Mouse (Mus musculus): ENCODE results near the gene Exoc2.

Gene Exoc2

GRCm38 (mm10) chr13:30888480-30888879, 85.4 kb downstream of the Exoc2 start:
- 24% methylated on average over 3 of the region's 3 CpGs for WGBS

- 84% methylated on average over 5 of the region's 5 CpGs for WGBS
Measured at GRCm38 (mm10) chr13:30880310-30880709, 93.6 kb downstream of the Exoc2 start.

- 78% methylated on average over 1 of the region's 1 CpGs for WGBS
Measured at GRCm38 (mm10) chr13:30879871-30880270, 94.0 kb downstream of the Exoc2 start.

- 92% methylated on average over 3 of the region's 3 CpGs for WGBS
Measured at GRCm38 (mm10) chr13:30875825-30876224, 98.1 kb downstream of the Exoc2 start.

- WGBS: 93% methylated on average over 1 of the region's 1 CpGs
Measured at GRCm38 (mm10) chr13:30873472-30873871, 100.4 kb downstream of the Exoc2 start.

GRCm38 (mm10) chr13:30864042-30864441, 109.9 kb downstream of the Exoc2 start:
- WGBS: 76% methylated on average over 3 of the region's 3 CpGs

- WGBS: 87% methylated on average over 3 of the region's 3 CpGs
Measured at GRCm38 (mm10) chr13:30858421-30858820, 115.5 kb downstream of the Exoc2 start.

GRCm38 (mm10) chr13:30850736-30851135, 123.2 kb downstream of the Exoc2 start:
- 85% methylated on average over 2 of the region's 2 CpGs for WGBS

- WGBS: 51% methylated on average over 1 of the region's 1 CpGs
Measured at GRCm38 (mm10) chr13:30848001-30848400, 125.9 kb downstream of the Exoc2 start.

GRCm38 (mm10) chr13:30846506-30846905, 127.4 kb downstream of the Exoc2 start:
- 84% methylated on average over 4 of the region's 4 CpGs for WGBS

- 90% methylated on average over 4 of the region's 4 CpGs for WGBS
Measured at GRCm38 (mm10) chr13:30843049-30843448, 130.8 kb downstream of the Exoc2 start.

GRCm38 (mm10) chr13:30841843-30842242, 132.1 kb downstream of the Exoc2 start:
- WGBS: 97% methylated on average over 2 of the region's 2 CpGs

- WGBS: 88% methylated on average over 4 of the region's 4 CpGs
Measured at GRCm38 (mm10) chr13:30841306-30841705, 132.6 kb downstream of the Exoc2 start.

- WGBS: 93% methylated on average over 3 of the region's 3 CpGs
Measured at GRCm38 (mm10) chr13:30840700-30841099, 133.2 kb downstream of the Exoc2 start.

GRCm38 (mm10) chr13:30836342-30836741, 137.6 kb downstream of the Exoc2 start:
- 44% methylated on average over 1 of the region's 1 CpGs for WGBS

GRCm38 (mm10) chr13:30834859-30835258, 139.0 kb downstream of the Exoc2 start:
- 78% methylated on average over 9 of the region's 9 CpGs for WGBS

- 69% methylated on average over 6 of the region's 6 CpGs for WGBS
Measured at GRCm38 (mm10) chr13:30834349-30834748, 139.5 kb downstream of the Exoc2 start.

- WGBS: 71% methylated on average over 6 of the region's 6 CpGs
Measured at GRCm38 (mm10) chr13:30833476-30834149, 140.3 kb downstream of the Exoc2 start.

- WGBS: 80% methylated on average over 6 of the region's 6 CpGs
Measured at GRCm38 (mm10) chr13:30831369-30831768, 142.5 kb downstream of the Exoc2 start.

- WGBS: 94% methylated on average over 7 of the region's 7 CpGs
Measured at GRCm38 (mm10) chr13:30826511-30826910, 147.4 kb downstream of the Exoc2 start.

GRCm38 (mm10) chr13:30824903-30825302, 149.0 kb downstream of the Exoc2 start:
- WGBS: 71% methylated on average over 3 of the region's 3 CpGs

GRCm38 (mm10) chr13:30820555-30820954, 153.3 kb downstream of the Exoc2 start:
- 68% methylated on average over 7 of the region's 7 CpGs for WGBS

GRCm38 (mm10) chr13:30819891-30820290, 154.0 kb downstream of the Exoc2 start:
- WGBS: 88% methylated on average over 2 of the region's 2 CpGs

GRCm38 (mm10) chr13:30817436-30817835, 156.5 kb downstream of the Exoc2 start:
- 91% methylated on average over 5 of the region's 5 CpGs for WGBS

Data from cerebral cortex, adult 2 months (tissue).